Mouse (Mus musculus): ENCODE measurements around the gene Gm10277. TPM values are rescaled to one million over a fixed set of nuclear protein-coding genes. Genes with fewer than 3 reads are reported as not detected.

Gene Gm10277
- polyA plus RNA-seq, 1 experiment from 2014 or later = 2.0 TPM

- Histone ChIP-seq H3K9ac (ENCODE audit: low read depth, low read length) (no peak overlapping the region), H3K4me3 (ENCODE audit: low read depth, low read length) (no peak overlapping the region), H3K27me3 (ENCODE audit: control insufficient read depth, insufficient read depth, low read depth, low read length) (no peaks in the 10 kb centered on the region), H3K27ac (ENCODE audit: low read length) (peak overlapping the region; percentile 15; the same call in 1 of the 2 replicates), H3K4me2 (ENCODE audit: low read length) (no peak overlapping the region), H3K4me1 (ENCODE audit: control insufficient read depth, insufficient read depth, low read length) (peaks cover 19% of the 10 kb centered on the region), H3K36me3 (ENCODE audit: control insufficient read depth, insufficient read depth, low read length) (peaks cover 1% of the 10 kb centered on the region; the same call in 1 of the 2 replicates), H3K9me3 (replicated peaks; ENCODE audit: control insufficient read depth, low read length, poor library complexity, severe bottlenecking) (no peaks in the 10 kb centered on the region)
- 56% methylated on average over 10 of the region's 10 CpGs for WGBS
- no peak for ATAC-seq
These were observed 4.3 kb downstream of the Gm10277 start for GRCm38 (mm10) chr11:77783211-77783746.

- H3K27me3 ChIP-seq (ENCODE audit: control insufficient read depth, insufficient read depth, low read depth, low read length) = no peaks in the 10 kb centered on the region
- H3K9me3 ChIP-seq (replicated peaks; ENCODE audit: control insufficient read depth, low read length, poor library complexity, severe bottlenecking) = no peaks in the 10 kb centered on the region
- 87% methylated on average over 7 of the region's 7 CpGs for WGBS
- H3K27ac ChIP-seq (ENCODE audit: low read length) = no peak overlapping the region
- no peak overlapping the region for H3K9ac ChIP-seq (ENCODE audit: low read depth, low read length)
- no peak overlapping the region for H3K4me3 ChIP-seq (ENCODE audit: low read depth, low read length)
- peaks cover 19% of the 10 kb centered on the region for H3K4me1 ChIP-seq (ENCODE audit: control insufficient read depth, insufficient read depth, low read length)
- H3K4me2 ChIP-seq (ENCODE audit: low read length) = no peak overlapping the region
- no peak for ATAC-seq
- peaks cover 9% of the 10 kb centered on the region for H3K36me3 ChIP-seq (ENCODE audit: control insufficient read depth, insufficient read depth, low read length)
These were observed 5.3 kb downstream of the Gm10277 start for GRCm38 (mm10) chr11:77782104-77782815.

GRCm38 (mm10) chr11:77781088-77781487 lies 6.5 kb downstream of the Gm10277 start:
- Histone ChIP-seq H3K36me3 (ENCODE audit: control insufficient read depth, insufficient read depth, low read length) (peaks cover 9% of the 10 kb centered on the region), H3K4me1 (ENCODE audit: control insufficient read depth, insufficient read depth, low read length) (peaks cover 14% of the 10 kb centered on the region), H3K27ac (ENCODE audit: low read length) (no peak overlapping the region), H3K9ac (ENCODE audit: low read depth, low read length) (no peak overlapping the region), H3K4me2 (ENCODE audit: low read length) (no peak overlapping the region), H3K27me3 (ENCODE audit: control insufficient read depth, insufficient read depth, low read depth, low read length) (no peaks in the 10 kb centered on the region), H3K4me3 (ENCODE audit: low read depth, low read length) (no peak overlapping the region), H3K9me3 (replicated peaks; ENCODE audit: control insufficient read depth, low read length, poor library complexity, severe bottlenecking) (no peaks in the 10 kb centered on the region)
- WGBS = 81% methylated on average over 7 of the region's 7 CpGs
- no peak for ATAC-seq

- Histone ChIP-seq H3K27ac (ENCODE audit: low read length) (no peak overlapping the region), H3K27me3 (ENCODE audit: control insufficient read depth, insufficient read depth, low read depth, low read length) (no peaks in the 10 kb centered on the region), H3K4me3 (ENCODE audit: low read depth, low read length) (no peak overlapping the region), H3K9ac (ENCODE audit: low read depth, low read length) (no peak overlapping the region), H3K9me3 (replicated peaks; ENCODE audit: control insufficient read depth, low read length, poor library complexity, severe bottlenecking) (no peaks in the 10 kb centered on the region), H3K4me1 (ENCODE audit: control insufficient read depth, insufficient read depth, low read length) (peaks cover 6% of the 10 kb centered on the region), H3K4me2 (ENCODE audit: low read length) (no peak overlapping the region), H3K36me3 (ENCODE audit: control insufficient read depth, insufficient read depth, low read length) (peaks cover 9% of the 10 kb centered on the region)
- 76% methylated on average over 1 of the region's 1 CpGs for WGBS
- ATAC-seq = no peak
These were observed 8.3 kb downstream of the Gm10277 start for GRCm38 (mm10) chr11:77779240-77779639.

GRCm38 (mm10) chr11:77777937-77778336 lies 9.6 kb downstream of the Gm10277 start:
- Histone ChIP-seq H3K9me3 (replicated peaks; ENCODE audit: control insufficient read depth, low read length, poor library complexity, severe bottlenecking) (no peaks in the 10 kb centered on the region), H3K27ac (ENCODE audit: low read length) (no peak overlapping the region), H3K27me3 (ENCODE audit: control insufficient read depth, insufficient read depth, low read depth, low read length) (no peaks in the 10 kb centered on the region), H3K9ac (ENCODE audit: low read depth, low read length) (no peak overlapping the region), H3K4me3 (ENCODE audit: low read depth, low read length) (no peak overlapping the region), H3K4me2 (ENCODE audit: low read length) (no peak overlapping the region), H3K36me3 (ENCODE audit: control insufficient read depth, insufficient read depth, low read length) (peaks cover 9% of the 10 kb centered on the region), H3K4me1 (ENCODE audit: control insufficient read depth, insufficient read depth, low read length) (no peaks in the 10 kb centered on the region)
- WGBS = 88% methylated on average over 17 of the region's 17 CpGs
- no peak for ATAC-seq

GRCm38 (mm10) chr11:77777436-77777835 lies 10.1 kb downstream of the Gm10277 start:
- ATAC-seq = no peak
- 95% methylated on average over 17 of the region's 17 CpGs for WGBS

GRCm38 (mm10) chr11:77775701-77776400 lies 11.7 kb downstream of the Gm10277 start:
- Histone ChIP-seq H3K4me2 (ENCODE audit: low read length) (no peak overlapping the region), H3K4me1 (ENCODE audit: control insufficient read depth, insufficient read depth, low read length) (no peaks in the 10 kb centered on the region), H3K27ac (ENCODE audit: low read length) (no peak overlapping the region), H3K9me3 (replicated peaks; ENCODE audit: control insufficient read depth, low read length, poor library complexity, severe bottlenecking) (no peaks in the 10 kb centered on the region), H3K9ac (ENCODE audit: low read depth, low read length) (no peak overlapping the region), H3K4me3 (ENCODE audit: low read depth, low read length) (no peak overlapping the region), H3K27me3 (ENCODE audit: control insufficient read depth, insufficient read depth, low read depth, low read length) (no peaks in the 10 kb centered on the region), H3K36me3 (ENCODE audit: control insufficient read depth, insufficient read depth, low read length) (peaks cover 9% of the 10 kb centered on the region)
- no peak for ATAC-seq
- WGBS = 60% methylated on average over 9 of the region's 9 CpGs

More at GRCm38 (mm10) chr11:77777436-77777835, 10.1 kb downstream of the Gm10277 start:
- Histone ChIP-seq H3K4me1 (ENCODE audit: control insufficient read depth, insufficient read depth, low read length) (no peaks in the 10 kb centered on the region), H3K4me2 (ENCODE audit: low read length) (no peak overlapping the region), H3K9ac (ENCODE audit: low read depth, low read length) (no peak overlapping the region), H3K4me3 (ENCODE audit: low read depth, low read length) (no peak overlapping the region), H3K27ac (ENCODE audit: low read length) (no peak overlapping the region), H3K9me3 (replicated peaks; ENCODE audit: control insufficient read depth, low read length, poor library complexity, severe bottlenecking) (no peaks in the 10 kb centered on the region), H3K36me3 (ENCODE audit: control insufficient read depth, insufficient read depth, low read length) (peaks cover 9% of the 10 kb centered on the region), H3K27me3 (ENCODE audit: control insufficient read depth, insufficient read depth, low read depth, low read length) (no peaks in the 10 kb centered on the region)

GRCm38 (mm10) chr11:77771879-77772713 lies 15.5 kb downstream of the Gm10277 start:
- no peaks in the 10 kb centered on the region for H3K9me3 ChIP-seq (replicated peaks; ENCODE audit: control insufficient read depth, low read length, poor library complexity, severe bottlenecking)
- 73% methylated on average over 8 of the region's 8 CpGs for WGBS
- H3K27me3 ChIP-seq (ENCODE audit: control insufficient read depth, insufficient read depth, low read depth, low read length) = no peaks in the 10 kb centered on the region
- H3K4me1 ChIP-seq (ENCODE audit: control insufficient read depth, insufficient read depth, low read length) = peaks cover 1% of the 10 kb centered on the region; the same call in 1 of the 2 replicates
- H3K9ac ChIP-seq (ENCODE audit: low read depth, low read length) = no peak overlapping the region
- H3K4me2 ChIP-seq (ENCODE audit: low read length) = no peak overlapping the region
- no peak overlapping the region for H3K27ac ChIP-seq (ENCODE audit: low read length)
- ATAC-seq = no peak
- H3K36me3 ChIP-seq (ENCODE audit: control insufficient read depth, insufficient read depth, low read length) = no peaks in the 10 kb centered on the region
- H3K4me3 ChIP-seq (ENCODE audit: low read depth, low read length) = no peak overlapping the region
